Mouse (Mus musculus) kidney, adult 2 months (tissue): ENCODE measurements around the gene Vav3. TPM values are rescaled to one million over a fixed set of nuclear protein-coding genes. Genes with fewer than 3 reads are reported as not detected.

ENCODE experiments used
- DNase-seq: peaks from one replicate; pipeline ENCODE4 v3.0.0; 2021
- H3K27ac ChIP-seq: fragments of 200-500 bp; 2 replicates; pipeline ENCODE4 v1.5.1; 2012; ENCODE audit warnings: low read depth, low read length, control low read depth, inconsistent platforms; ENCODE audit not compliant: insufficient read depth
- H3K27me3 ChIP-seq: fragments of 200-500 bp; replicated peaks from 2 replicates; pipeline ENCODE4 v1.6.1; 2012; ENCODE audit warnings: mild to moderate bottlenecking, moderate library complexity, low read length, inconsistent platforms; ENCODE audit not compliant: control insufficient read depth, insufficient read depth
- H3K36me3 ChIP-seq: fragments of 200-500 bp; 2 replicates; pipeline ENCODE4 v1.6.1; 2012; ENCODE audit warnings: mild to moderate bottlenecking, moderate library complexity, low read length, inconsistent platforms; ENCODE audit not compliant: control insufficient read depth, insufficient read depth
- H3K4me1 ChIP-seq: fragments of 200-500 bp; 2 replicates; pipeline ENCODE4 v1.6.1; 2011; ENCODE audit warnings: low read length; ENCODE audit not compliant: control insufficient read depth, insufficient read depth
- H3K4me3 ChIP-seq: fragments of 200-500 bp; 2 replicates; pipeline ENCODE4 v1.5.1; 2011; ENCODE audit warnings: mild to moderate bottlenecking, low read depth, low read length, control low read depth; ENCODE audit not compliant: insufficient read depth
- CTCF ChIP-seq: fragments of 200-500 bp; conservative IDR thresholded peaks from 2 replicates; pipeline ENCODE4 v1.5.1; 2011; ENCODE audit warnings: low read depth, mild to moderate bottlenecking, control low read depth, low read length, moderate library complexity, mixed read lengths; ENCODE audit not compliant: insufficient read depth, insufficient read length
- POLR2A ChIP-seq: fragments of 200-500 bp; IDR thresholded peaks from one replicate; pipeline ENCODE4 v1.6.1; 2011; ENCODE audit warnings: low read depth, low read length, control low read depth
- WGBS: fragments of 180-500 bp; shearing (Covaris S2); methylation state at CpG from one replicate; pipeline ENCODE4 v1.1.7; 2018; 5-methylcytosine and 5-hydroxymethylcytosine counted together
- polyA plus RNA-seq: library from polyadenylated mRNA; depleted of rRNA; stranded (reverse); fragments of >200 nt; gene quantifications from 2 replicates; pipeline ENCODE4 v1.2.3, GENCODE M21; 2012

The Vav3 gene
- polyA plus RNA-seq, 1 experiment, result 6.8 TPM

DNA sequence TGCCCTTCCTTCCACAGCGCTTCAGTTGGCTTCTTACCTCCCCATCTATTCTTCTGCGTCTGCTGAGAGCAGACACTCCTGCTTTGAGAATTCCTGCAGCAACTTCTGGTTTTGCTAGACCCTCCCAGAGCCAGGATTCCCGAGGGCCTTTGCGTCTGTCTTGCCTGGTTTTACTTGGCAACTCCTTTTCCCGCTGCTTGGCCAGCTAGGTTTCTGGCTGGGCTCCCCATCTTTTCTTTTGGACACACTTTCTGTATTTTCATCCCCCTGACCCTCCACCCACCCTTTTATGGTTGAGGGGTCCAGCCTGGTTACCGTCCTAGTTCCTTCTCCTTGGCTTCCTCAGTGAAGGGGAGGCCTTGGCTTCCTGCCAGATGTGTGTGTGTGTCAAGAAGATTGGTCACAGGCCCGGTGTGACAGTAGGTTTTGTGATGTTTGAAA lies 26.0 kb downstream of the Vav3 start:
- H3K36me3 ChIP-seq, result no peaks in the 10 kb centered on the region
- WGBS, result 56% methylated on average over 7 of the region's 7 CpGs
- H3K4me3 ChIP-seq, result no peak overlapping the region
- peak; percentile 14 for DNase-seq
- H3K4me1 ChIP-seq, result no peaks in the 10 kb centered on the region
- H3K27me3 ChIP-seq, result no peaks in the 10 kb centered on the region
- TF ChIP-seq CTCF (no peak), POLR2A (no peak)
- H3K27ac ChIP-seq, result no peak overlapping the region

DNA sequence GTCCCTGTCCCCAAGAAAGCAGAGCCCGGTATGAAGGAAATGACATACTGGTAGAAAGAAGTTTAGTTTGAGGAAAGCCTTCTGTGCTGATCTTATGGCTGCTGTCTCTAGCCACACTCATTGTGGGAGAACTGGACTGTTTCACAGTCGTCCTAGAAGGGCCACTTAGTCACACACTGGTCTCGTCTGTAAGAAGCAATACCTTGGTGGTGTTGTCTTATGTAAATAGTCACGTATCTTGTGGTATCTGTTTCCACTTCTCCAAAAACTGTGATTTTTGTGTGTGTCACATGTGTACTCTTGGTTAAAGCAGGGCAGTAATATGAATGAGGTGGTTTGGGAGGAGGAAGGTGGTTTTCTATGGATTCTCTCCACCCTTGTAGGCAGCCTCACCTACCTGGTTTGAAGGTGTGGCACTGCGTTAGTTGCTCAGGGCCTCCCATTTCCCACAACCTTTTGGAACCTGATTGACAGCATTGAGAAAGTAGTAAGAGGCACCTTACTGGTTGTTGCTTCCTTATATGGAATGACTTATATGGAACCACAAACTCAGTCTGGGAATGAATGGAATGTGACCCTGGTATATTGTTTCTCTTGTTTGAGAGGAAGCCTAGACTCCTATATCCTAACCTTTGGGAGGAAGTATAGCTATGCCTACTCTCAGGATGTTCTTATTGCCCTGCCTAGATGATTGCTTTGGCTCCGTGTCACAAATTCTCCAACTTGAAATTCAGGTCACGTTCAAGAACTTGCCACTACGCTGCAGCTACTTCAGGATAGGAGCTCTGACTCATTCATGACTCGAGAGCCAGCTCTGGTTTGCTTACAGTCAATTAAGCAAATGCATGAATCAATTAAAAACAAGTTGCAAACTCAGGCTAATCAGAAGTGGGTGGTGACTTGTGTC lies 28.2 kb downstream of the Vav3 start:
- Histone ChIP-seq H3K36me3 (no peaks in the 10 kb centered on the region), H3K27ac (no peak overlapping the region; the same call in 1 of the 2 replicates), H3K4me3 (no peak overlapping the region), H3K4me1 (no peaks in the 10 kb centered on the region), H3K27me3 (no peaks in the 10 kb centered on the region)
- DNase-seq, result peak; percentile 54
- TF ChIP-seq CTCF (no peak), POLR2A (no peak)
- WGBS, result 65% methylated on average over 9 of the region's 9 CpGs

- Histone ChIP-seq H3K4me1 (no peaks in the 10 kb centered on the region), H3K27ac (no peak overlapping the region), H3K4me3 (no peak overlapping the region), H3K36me3 (no peaks in the 10 kb centered on the region), H3K27me3 (no peaks in the 10 kb centered on the region)
- 14% methylated on average over 1 of the region's 1 CpGs for WGBS
- no peak for DNase-seq
- TF ChIP-seq CTCF (no peak), POLR2A (no peak)
Measured at GRCm38 (mm10) chr3:109371576-109371975, 31.1 kb downstream of the Vav3 start.

- Histone ChIP-seq H3K4me1 (no peaks in the 10 kb centered on the region), H3K27ac (no peak overlapping the region), H3K4me3 (no peak overlapping the region), H3K36me3 (no peaks in the 10 kb centered on the region), H3K27me3 (no peaks in the 10 kb centered on the region)
- WGBS, result 78% methylated on average over 4 of the region's 4 CpGs
- DNase-seq, result no peak
- no peak for TF ChIP-seq CTCF
- no peak for TF ChIP-seq POLR2A
Measured at GRCm38 (mm10) chr3:109372678-109373077, 32.2 kb downstream of the Vav3 start.

DNA sequence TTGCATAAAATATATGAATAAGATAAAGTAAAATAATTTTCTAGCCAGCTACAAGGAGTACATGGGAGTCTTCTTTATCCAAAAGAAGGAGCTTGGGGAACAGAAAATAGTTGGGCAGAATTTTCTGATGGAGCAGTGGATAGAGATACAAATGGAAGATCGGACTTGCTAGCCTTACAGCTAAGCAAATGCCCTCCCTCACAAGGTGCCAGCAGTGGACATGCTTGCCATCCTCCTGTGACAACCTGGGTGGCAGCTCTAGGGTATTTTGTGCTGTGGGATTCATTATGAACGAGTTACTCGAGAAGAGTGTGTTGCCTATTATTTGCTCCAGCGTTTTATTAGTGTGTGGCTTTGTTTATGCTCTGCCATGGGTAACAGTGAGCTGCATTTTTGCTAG lies 37.8 kb downstream of the Vav3 start:
- no peaks in the 10 kb centered on the region for H3K27me3 ChIP-seq
- H3K4me1 ChIP-seq, result no peaks in the 10 kb centered on the region
- no peak overlapping the region for H3K4me3 ChIP-seq
- no peak overlapping the region for H3K27ac ChIP-seq
- H3K36me3 ChIP-seq, result no peaks in the 10 kb centered on the region
- no peak for TF ChIP-seq POLR2A
- TF ChIP-seq CTCF, result no peak
- DNase-seq, result no peak
- WGBS, result 76% methylated on average over 4 of the region's 4 CpGs

DNA sequence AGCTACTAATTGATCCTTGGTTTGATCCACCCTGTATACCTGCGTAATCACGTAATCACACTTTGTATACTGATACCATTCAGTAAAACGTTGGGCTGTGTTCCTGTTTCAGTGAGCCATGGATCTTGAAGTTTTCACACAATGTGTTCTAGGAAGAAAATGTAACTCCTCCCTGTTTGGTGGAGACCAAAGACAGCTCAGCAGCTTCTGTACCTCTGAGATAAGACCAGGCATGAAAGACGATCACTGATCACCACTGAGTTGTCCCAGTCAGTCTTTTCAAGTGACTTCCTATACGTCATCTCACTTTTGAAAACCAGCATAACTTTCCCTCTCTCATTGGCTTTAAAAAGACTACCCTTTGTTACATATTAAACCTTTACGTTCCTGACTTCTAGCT lies 38.2 kb downstream of the Vav3 start:
- 78% methylated on average over 6 of the region's 6 CpGs for WGBS
- no peak for DNase-seq
- Histone ChIP-seq H3K36me3 (no peaks in the 10 kb centered on the region), H3K27me3 (no peaks in the 10 kb centered on the region), H3K4me1 (no peaks in the 10 kb centered on the region), H3K4me3 (no peak overlapping the region), H3K27ac (no peak overlapping the region)
- TF ChIP-seq CTCF (no peak), POLR2A (no peak)

DNA sequence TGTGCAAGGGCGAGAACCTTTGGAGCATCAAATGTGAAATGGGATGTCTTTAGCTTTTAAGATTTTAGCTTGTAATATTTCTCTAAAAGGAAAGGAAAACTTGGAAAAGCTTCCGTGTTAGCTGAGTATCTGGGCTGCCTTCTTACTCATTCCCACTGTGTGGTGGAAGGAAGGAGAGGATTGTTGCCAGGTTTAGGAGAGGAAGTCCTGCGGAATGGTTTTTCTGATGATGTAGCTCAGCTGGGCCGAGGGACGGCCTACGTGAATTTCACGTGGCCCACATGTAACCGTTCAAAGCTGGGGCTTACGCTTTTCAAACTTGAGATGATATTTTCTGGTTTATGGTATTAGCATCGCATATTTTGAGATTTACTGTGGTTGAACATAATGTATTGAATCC lies 48.3 kb downstream of the Vav3 start:
- DNase-seq, result peak; percentile 9

More for the DNA sequence above, 48.3 kb downstream of the Vav3 start:
- Histone ChIP-seq H3K27ac (no peak overlapping the region), H3K36me3 (no peaks in the 10 kb centered on the region), H3K27me3 (no peaks in the 10 kb centered on the region), H3K4me1 (no peaks in the 10 kb centered on the region), H3K4me3 (no peak overlapping the region)
- no peak for TF ChIP-seq CTCF
- TF ChIP-seq POLR2A, result no peak
- 80% methylated on average over 10 of the region's 10 CpGs for WGBS
